Mouse (Mus musculus) frontal cortex, adult 2 months (tissue): ENCODE results near the gene Ripk1. TPM values are rescaled to one million over a fixed set of nuclear protein-coding genes. Genes with fewer than 3 reads are reported as not detected.

Experiments
- DNase-seq, 2 experiments: peaks; one replicate each; pipeline ENCODE4 v3.0.0; 2022; ENCODE audit warnings: low spot score in 1 of 2; ENCODE audit errors: extremely low spot score in 1 of 2
- polyA plus RNA-seq: library from polyadenylated mRNA; depleted of rRNA; stranded (reverse); fragments of >200 nt; gene quantifications from 2 replicates; pipeline ENCODE4 v1.2.3, GENCODE M21; 2012; rRNA removed

The Ripk1 gene
- 4.3 and 4.5 TPM in 2 replicates for polyA plus RNA-seq

DNA sequence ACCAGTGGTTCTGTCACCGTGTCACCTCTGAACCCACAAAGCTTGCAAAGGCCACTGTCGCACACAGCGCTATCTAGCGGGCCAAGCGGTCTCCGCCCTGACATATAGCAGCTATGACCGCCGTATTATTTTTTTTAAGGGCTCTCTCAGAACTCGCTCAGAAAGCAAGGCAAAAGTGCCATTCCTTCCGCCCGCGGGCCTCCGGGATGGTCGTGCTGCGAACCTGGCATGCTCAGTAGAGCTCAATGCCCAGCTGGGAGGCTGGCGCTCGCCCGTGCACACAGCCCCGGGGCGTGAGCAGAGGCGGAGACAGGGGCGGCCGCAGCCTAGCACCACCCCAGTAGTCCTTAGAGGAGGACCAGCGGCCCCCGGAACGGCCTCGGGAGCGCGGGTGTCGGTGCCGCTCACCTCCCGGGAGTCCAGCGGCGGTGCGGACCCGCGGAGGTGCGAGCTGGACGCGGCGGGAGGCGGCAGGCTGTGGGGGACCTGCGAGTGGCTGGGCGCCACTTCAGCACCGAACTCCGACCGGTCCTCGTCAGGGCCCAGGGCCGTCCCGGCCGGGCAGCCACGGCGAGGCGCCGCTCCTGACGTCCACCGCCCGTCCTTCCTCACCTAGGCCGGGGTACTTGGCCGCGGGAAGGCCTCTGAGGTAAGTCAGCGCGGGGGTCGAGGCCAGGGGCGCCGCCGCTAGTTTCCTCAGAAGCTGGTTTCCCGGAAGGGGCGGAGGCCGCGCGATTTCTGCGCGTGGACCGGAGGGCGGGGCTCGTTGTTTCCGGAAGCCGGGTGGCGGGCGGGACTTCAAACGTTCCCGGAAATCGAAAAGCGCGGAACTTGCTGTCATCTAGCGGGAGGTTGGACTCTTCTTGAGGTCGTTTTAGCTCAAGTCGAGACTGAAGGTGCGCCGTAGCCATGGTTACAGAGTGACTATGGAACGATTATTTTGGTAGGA is at the start of gene Ripk1, which contains the start of gene Serpinb6a:
Ripk1 (plus strand) TSS at position 306 of the 949 bp plus-strand sequence.
Serpinb6a (minus strand) TSS at position 737 of the 949 bp plus-strand sequence.
- DNase-seq = peak; percentile 70 to 91

DNA sequence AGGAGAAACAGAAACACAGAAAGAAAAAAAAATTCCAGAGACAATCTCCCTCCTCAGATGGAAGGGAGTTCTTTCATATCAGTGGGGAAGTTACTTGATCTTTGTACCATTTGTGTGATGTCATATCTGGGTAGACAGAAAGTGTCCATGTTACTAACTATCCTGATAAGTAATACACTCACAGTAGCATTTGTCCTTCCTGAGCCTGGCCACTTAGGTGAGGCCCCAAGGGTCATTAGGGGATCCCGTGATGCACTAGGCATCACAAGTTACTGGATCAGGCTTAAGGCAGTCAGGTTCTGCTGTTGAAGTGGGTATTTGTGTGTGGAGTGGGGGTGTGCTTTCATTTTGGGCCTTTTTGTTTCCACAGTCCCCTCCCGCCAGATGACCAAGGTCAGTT is 49.2 kb upstream of the Ripk1 start:
- no peak for DNase-seq

DNA sequence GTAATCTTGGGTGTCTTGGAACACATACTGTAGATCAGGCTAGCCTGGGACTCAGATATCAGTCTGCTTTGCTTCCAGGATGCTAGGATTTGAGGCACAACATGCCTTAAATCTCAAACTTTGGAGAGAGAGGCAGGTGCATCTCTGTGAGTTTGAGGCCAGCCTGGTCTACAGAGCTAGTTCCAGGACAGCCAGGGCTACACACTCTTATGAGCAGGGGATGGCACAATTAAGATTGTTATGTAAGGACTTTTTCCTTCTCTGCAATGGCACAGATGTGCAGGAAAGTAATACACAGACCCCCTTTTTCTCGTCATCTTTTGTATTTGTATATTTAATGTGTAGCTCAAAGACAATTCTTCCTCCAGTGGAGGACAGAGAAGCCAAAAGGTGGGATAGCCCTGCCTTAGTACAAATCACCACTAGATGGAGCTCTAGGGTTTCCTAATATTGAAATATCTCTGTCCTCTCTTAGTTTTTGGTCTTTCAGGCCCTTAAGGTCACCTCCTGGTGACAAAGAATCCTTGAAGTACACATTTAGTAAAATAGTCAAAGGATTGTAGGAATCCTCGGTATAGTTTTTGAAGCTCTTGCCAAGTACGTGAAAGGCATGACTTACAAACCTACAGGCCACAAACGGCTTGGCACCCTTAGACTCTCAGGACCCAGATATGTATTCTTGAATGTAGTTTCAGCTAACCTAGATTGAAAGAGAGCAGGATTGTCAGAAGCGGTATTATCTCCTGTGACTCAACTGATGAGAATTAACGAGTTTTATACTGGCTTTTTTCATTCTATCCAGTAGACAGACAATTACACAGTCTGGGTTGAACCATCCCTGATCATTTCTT is 45.4 kb upstream of the Ripk1 start:
- DNase-seq = peak in 1 of 2 experiments; percentile 78

DNA sequence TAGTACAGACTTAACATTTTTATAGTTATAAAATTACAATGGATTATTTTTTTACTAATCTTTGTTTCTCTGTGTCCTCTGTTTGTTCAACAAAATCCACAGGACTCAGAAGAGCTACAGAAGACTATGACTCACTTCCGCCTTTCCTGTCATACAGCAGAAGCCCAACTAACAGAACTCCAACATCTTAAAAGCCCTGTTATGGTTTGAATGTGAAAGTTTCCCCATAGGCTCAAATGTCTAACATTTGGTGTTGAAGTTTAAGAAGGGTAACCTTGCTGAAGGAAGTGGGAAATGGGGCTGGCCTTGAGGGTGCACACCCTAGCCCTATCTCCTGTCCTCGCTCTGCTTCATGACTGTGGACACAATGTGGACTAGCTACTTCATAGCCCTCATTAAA is 42.4 kb upstream of the Ripk1 start:
- no peak for DNase-seq

DNA sequence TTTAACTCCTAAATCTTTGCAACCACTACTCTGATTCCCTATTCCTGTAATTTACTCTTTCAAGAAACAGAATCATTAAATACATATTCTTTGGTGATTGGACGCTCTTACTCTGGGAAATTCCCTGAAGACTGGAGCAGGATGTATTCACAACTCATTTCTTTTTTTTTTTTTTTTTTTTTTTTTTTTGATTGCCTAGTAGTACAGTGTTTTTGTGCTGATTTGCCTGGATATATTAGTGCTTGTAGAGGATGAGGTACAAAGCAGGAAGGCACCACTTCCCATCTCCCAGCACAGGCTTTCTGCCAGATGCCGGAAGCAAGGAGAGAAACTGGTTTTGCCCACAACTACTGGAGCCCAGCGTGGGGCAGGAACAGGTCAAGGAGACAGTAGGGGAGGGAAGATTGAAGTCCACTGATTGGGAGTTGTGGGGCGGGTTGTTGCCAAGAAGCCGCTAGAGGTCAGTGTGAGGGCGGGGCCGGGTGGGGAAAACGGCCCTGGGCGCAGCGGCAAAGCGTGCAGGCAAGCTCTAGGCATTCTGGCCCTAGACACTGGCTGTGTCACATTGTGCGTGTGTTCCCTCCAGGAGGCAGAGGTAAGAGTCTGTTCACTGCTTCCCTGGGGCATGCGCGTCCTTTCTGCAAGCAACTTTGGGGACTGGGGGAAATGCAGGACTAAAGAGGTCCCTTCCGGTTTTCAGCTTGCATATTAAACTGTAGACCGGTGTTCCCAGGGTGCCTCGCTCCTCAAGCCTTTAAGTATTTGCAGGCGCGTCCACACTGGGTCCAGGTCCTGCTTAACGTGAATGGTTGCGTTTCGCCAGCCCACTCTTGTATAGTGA is 37.7 kb upstream of the Ripk1 start, which contains the start of gene Nqo2:
Nqo2 (plus strand) TSS at position 482 of the 841 bp plus-strand sequence.
- peak; percentile 27 to 63 for DNase-seq

DNA sequence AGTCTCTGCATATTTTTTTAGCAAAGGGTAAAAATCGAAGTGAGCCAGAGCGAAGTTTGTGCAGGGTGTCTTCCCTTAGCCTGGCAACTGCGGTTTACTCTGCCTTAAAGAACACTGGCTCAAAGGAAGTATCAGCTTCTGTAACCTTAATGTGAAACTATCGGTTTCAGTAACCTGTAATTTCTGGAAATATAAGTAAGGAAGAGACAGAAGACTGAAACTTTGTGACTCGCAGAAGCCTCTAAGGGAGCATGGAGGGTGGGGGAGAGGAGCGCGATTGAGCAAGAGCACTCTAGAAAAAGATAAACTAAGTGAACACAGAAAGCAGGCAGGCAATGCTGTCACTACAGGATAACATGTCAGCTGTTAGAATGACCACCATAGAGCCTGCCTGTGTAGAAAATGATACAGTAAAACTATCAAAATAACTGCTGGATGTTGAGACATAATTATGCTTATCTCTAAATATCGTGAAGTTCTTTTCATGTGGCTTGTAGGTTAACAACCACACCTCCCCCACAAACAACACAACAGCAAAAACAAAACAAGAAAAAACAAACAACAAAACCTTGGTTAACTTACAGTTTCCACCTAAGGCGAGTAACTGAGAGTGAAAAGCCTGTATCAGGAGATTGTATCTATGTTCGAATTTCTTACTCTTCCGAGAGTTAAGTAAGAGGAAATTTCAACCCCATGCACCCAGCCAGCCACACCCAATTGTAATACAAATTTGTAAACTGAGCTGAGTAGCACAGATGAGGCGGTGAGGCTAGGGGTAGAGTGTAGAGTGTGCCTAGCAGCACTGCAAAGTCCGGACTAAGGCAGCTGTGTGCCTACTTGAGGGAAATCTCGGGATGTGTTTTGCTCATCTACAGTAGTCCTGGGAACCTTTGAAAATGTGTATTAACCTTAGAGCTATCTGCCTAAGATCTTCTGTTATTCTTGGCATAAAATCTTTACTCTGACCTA is 36.8 kb upstream of the Ripk1 start:
- no peak for DNase-seq

DNA sequence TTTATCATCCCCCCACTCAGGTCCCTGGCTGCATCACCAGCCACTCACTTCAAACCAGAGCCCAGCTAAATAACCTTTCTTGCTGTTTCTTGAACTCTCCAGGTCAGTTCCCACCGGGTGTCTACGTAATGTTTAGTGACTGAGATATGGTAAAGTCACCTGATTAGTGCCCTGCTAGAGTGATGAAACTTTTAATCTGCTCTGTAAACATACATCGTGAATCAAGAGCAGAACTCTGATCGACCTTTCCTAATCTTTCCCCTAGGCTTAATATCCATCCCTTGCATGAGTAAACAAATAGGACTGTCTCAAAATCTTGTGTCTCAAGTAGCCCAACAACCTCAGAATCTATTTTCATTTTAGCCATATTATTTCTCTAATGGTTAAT is 36.1 kb upstream of the Ripk1 start:
- no peak for DNase-seq

DNA sequence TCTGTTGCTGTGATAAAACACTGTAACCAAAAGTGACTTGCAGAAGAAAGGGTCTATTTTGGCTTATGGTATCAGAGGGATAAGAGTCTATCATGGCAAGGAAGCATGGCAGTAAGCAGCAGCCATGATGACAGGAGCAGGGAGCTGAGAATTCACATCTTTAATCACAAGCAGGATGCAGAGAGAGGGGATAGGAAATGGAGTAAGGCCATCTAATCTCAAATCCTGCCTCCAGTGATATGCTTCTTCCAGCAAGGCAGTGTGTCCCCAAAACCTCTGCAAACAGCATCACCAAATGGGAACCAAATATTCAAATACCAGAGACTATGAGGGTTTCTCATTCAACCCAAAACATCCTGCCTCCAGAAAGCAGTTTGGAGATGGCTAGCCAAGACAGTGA is 35.6 kb upstream of the Ripk1 start:
- no peak for DNase-seq

DNA sequence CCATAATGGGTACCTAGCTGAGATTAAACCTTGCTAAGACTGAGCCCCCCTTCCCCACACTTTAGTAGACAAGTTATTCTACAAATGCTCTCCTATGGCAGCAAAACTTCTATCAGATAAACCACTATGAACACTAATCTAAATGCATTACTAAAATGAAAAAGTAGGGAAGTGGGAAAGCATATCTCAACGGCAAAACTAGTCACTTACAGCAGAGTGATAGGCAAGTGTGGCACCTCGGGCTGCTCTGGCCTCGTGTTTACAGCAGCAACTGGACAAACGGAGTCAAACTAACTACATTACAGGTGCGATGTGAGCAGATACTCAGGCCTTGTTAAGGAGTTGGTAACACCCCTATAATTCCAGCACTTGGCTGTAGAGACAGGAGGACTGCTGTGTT is 12.5 kb upstream of the Ripk1 start:
- no peak for DNase-seq

DNA sequence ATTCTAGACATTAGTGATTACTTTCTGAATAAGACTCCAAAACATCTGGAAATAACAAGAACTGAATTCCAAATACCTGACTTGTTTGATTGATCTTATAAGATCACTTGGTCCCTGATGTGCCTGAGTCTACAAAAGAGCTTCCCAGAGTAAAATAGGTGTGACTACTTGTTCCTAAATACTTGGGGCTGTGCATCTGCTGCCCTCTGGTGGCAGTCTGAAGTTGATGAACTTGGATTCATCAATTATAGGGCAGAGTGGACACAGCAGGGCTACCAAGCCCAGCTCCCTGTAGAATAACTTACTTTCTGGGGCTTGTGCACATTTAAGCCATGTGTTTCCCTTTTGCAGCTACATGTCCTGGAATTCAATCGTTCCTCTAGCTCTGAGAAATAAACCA is 7.0 kb upstream of the Ripk1 start:
- DNase-seq = peak; percentile 32 to 81

DNA sequence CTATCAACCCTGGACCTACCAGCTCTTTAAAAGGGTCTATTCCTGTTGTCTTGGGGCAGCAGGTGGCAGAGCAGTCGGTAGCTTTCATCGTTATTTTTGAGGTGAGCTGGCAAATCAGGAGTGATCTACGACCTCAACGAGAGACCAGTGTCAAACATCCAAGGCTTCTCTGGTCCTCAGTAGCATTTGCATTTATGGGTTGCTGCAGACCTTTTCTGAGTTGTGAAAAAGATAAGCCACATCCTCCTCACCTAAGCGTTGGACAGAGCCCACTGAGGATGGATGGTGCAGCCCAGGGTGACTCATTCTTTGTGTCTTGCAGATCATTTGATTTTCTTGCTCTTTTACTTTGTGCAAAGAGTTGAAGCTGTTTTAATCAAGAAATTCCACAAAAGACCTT is 895 bp downstream of the Ripk1 start:
- DNase-seq = no peak

DNA sequence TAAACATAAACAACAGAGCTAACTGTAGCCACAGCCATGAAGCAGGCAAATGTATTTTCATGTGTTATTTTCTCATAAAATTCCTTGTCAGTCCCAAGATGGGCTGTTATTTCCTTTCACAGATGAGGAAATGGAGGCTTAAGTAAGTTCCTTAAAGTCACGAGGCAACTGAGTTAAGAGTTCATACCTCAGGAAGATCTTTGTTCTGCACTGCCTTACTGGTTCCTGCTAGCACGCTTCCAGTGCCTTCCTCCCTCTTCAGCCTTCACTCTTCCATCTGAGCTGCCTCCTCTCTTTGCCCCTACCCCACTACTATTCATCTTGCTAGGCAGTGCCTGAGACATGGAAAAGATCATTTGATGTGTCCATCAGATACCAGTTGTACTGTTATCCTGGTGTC is 5.1 kb downstream of the Ripk1 start:
- no peak for DNase-seq

DNA sequence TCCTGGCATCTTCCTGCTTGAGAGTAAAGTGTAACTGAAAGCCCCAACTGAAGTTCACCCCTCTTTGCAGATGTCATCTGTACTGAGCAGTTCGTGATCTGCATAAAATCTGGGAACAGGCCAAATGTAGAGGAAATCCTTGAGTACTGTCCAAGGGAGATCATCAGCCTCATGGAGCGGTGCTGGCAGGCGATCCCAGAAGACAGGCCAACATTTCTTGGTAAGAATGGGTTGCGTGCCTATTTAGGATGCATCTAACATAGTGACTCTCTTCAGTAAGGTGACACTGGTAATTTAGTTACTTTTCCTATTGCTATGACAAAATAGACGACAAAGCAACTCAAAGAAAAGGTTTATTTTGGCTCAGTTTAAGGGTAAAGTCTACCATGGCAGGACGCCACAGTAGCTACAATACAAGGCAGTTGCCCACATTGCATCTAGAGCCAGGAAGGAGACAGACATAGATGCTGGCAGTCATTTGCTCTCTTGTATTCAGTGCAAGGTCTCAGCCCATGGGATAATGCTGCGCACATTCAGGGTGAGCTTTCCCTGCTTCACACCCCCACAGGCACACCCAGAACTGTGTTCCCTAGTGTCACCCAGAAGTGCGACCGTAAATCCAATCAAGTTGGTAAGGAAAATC is 14.9 kb downstream of the Ripk1 start:
- DNase-seq = no peak

DNA sequence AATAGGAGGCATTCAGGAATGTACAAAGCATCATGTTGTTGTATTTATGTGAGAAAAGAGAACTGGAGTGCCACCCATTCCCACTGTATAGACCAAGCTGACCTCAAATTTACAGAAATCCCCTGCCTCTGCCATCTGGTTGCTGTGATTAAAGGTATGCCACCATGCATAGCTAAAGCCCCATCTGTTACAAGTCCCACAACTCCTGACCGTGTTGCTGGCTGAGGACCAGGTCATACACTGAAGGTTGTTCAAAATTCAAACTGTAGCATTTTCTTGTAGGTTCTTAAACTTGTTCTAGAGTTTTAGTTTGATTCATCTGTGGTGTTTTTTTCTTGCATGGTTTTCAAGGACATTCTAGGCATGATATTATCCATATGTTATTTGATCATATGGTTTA is 16.4 kb downstream of the Ripk1 start:
- no peak for DNase-seq

DNA sequence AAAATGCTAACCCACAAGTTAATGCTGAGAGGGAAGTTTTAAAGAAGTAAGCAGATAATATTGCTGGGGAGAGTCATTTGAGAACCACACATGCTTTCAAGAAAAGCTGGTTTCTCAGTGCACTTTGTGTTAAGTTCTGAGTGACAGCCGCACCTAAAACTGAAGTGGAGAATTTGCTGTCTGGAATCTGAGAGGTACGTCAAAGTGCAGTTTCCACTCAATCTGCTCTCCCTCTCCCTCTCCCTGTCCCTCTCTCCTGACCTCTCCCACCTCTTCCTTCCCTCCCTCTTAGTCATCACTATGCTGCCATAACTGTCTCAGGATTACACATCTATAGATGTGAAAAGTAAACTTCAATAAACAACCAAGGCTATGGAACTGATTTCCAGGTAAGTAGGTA is 19.8 kb downstream of the Ripk1 start:
- DNase-seq = no peak

DNA sequence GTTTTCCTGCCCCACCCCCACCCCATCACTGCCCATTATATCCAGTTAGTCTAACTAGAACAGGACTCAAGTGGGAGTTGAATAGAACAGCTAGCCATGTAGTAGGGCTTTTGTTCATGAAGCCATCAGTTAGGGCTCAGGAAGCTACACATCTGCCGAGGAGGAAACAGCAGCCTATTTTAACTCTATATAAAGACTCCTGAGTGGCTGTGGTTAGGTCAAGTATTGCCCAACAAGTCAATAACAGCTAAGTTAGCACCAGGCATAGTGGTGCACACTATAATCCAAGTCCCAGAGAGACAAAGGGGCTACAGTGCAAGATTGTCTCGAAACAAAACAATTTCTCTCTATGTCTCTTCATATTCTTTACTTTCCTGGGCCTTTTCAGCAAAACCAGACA is 29.9 kb downstream of the Ripk1 start:
- DNase-seq = no peak

DNA sequence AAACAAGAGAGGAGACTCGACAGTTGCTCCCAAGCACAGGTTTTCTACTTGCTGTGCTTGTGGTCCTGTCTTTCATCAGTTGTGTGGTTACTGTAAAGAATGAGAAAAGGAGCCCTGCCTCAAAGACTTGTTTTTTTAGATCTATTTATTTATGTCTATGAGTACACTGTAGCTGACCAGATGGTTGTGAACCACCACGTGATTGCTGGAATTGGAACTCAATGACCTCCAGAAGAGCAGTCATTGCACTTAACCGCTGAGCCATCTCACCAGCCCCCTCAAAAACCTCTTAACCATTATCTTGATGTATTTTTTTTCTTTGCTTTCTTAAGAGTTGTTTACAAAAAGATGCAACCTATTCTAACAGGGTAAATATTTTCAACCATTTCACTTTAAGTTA is 33.3 kb downstream of the Ripk1 start:
- no peak for DNase-seq

DNA sequence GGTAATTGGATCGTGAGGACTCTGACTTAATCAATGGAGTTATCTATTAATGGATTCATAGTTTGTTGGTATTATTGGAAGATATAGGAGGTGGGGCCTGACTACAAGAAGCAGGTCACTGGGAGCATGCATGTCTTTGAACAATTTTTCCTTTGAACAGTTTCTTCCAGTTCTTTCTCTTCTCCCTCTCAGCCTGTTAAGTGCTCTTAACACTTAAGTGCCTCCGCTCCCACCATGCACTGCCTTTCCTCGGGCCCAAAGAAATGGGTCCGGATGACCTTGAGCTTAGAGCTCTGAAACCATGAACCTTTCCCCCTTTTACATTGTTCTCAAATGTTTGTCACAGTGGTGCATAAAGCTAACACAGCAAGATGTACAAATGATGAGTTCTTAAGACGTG is 34.6 kb downstream of the Ripk1 start:
- DNase-seq = no peak
